Mouse (Mus musculus) embryonic facial prominence, embryonic 13.5 days (tissue): Measurements from ENCODE around the gene Foxe1. TPM values are rescaled to one million over a fixed set of nuclear protein-coding genes. Genes with fewer than 3 reads are reported as not detected.

Source experiments
- ATAC-seq: fragments of 200-750 bp; cut with Nextera tagmentation; 2 replicates; pipeline ENCODE4 v1.8.0; 2017; ENCODE audit warnings: low read depth; ENCODE audit not compliant: insufficient number of reproducible peaks, insufficient read depth, low FRiP score, low TSS enrichment
- H3K27ac ChIP-seq: fragments of 300-500 bp; sonication (generic); 2 replicates; pipeline ENCODE4 v1.5.1; 2015; ENCODE audit warnings: moderate library complexity, mild to moderate bottlenecking, inconsistent platforms
- H3K27me3 ChIP-seq: fragments of 300-500 bp; sonication (generic); 2 replicates; pipeline ENCODE4 v1.6.1; 2015; ENCODE audit warnings: mild to moderate bottlenecking, inconsistent platforms
- H3K36me3 ChIP-seq: fragments of 300-500 bp; sonication (generic); 2 replicates; pipeline ENCODE4 v1.6.1; 2015; ENCODE audit warnings: mild to moderate bottlenecking, inconsistent platforms
- H3K4me1 ChIP-seq: fragments of 300-500 bp; sonication (generic); 2 replicates; pipeline ENCODE4 v1.6.1; 2015; ENCODE audit warnings: inconsistent platforms
- H3K4me2 ChIP-seq: fragments of 300-500 bp; sonication (generic); 2 replicates; pipeline ENCODE4 v1.6.1; 2015; ENCODE audit warnings: moderate library complexity, mild to moderate bottlenecking, inconsistent platforms
- H3K4me3 ChIP-seq: fragments of 300-500 bp; sonication (generic); 2 replicates; pipeline ENCODE4 v1.5.1; 2015; ENCODE audit warnings: mild to moderate bottlenecking, inconsistent platforms
- H3K9ac ChIP-seq: fragments of 300-500 bp; sonication (generic); 2 replicates; pipeline ENCODE4 v1.6.1; 2015; ENCODE audit warnings: mild to moderate bottlenecking, inconsistent platforms
- H3K9me3 ChIP-seq: fragments of 300-500 bp; sonication (generic); 2 replicates; pipeline ENCODE4 v1.6.1; 2016; ENCODE audit warnings: inconsistent platforms
- WGBS: fragments of 180-500 bp; shearing (Covaris S2); methylation state at CpG from one replicate; pipeline ENCODE4 v1.1.7; 2015; ENCODE audit warnings: mixed read lengths; 5-methylcytosine and 5-hydroxymethylcytosine counted together
- polyA plus RNA-seq: library from polyadenylated mRNA; unstranded; fragments of >200 nt; fragmentation: Nextera tagmentation; extraction: Ambion mirVana; gene quantifications from 2 replicates; pipeline ENCODE4 v1.2.1, GENCODE M21; 2015

Foxe1 gene
- polyA plus RNA-seq, 1 experiment from 2014 or later = 0.91 TPM

GRCm38 (mm10) chr4:46339026-46339425 is 4.4 kb upstream of the Foxe1 start:
- H3K27me3 ChIP-seq = peaks cover 82% of the 10 kb centered on the region
- 10% methylated on average over 10 of the region's 10 CpGs for WGBS
- H3K27ac ChIP-seq = no peak overlapping the region
- no peak overlapping the region for H3K4me3 ChIP-seq
- peaks cover 21% of the 10 kb centered on the region for H3K4me1 ChIP-seq
- H3K4me2 ChIP-seq = no peak overlapping the region
- no peaks in the 10 kb centered on the region for H3K9me3 ChIP-seq
- H3K36me3 ChIP-seq = no peaks in the 10 kb centered on the region
- no peak for ATAC-seq
- H3K9ac ChIP-seq = no peak overlapping the region

GRCm38 (mm10) chr4:46339584-46339983 is 3.8 kb upstream of the Foxe1 start:
- no peaks in the 10 kb centered on the region for H3K36me3 ChIP-seq
- under 1% methylated on average over 26 of the region's 26 CpGs for WGBS
- peaks cover 26% of the 10 kb centered on the region for H3K4me1 ChIP-seq
- H3K9me3 ChIP-seq = no peaks in the 10 kb centered on the region
- H3K4me2 ChIP-seq = 0 out of 2 replicates have a peak overlapping the region, but pooled peaks have one; percentile 5
- H3K4me3 ChIP-seq = no peak overlapping the region
- no peak overlapping the region for H3K9ac ChIP-seq
- no peak overlapping the region for H3K27ac ChIP-seq
- no peak for ATAC-seq
- peaks cover 87% of the 10 kb centered on the region for H3K27me3 ChIP-seq

- H3K4me2 ChIP-seq = peak overlapping the region; percentile 43
- 10% methylated on average over 22 of the region's 22 CpGs for WGBS
- no peak overlapping the region for H3K27ac ChIP-seq
Measured at GRCm38 (mm10) chr4:46341831-46342680, 1.4 kb upstream of the Foxe1 start.

GRCm38 (mm10) chr4:46342711-46343286 is 610 bp upstream of the Foxe1 start:
- Histone ChIP-seq H3K4me2 (peak overlapping the region; percentile 43), H3K9ac (no peak overlapping the region), H3K27me3 (peaks cover 99% of the 10 kb centered on the region), H3K27ac (no peak overlapping the region), H3K4me3 (peak overlapping the region; percentile 44), H3K9me3 (no peaks in the 10 kb centered on the region), H3K4me1 (peaks cover 30% of the 10 kb centered on the region), H3K36me3 (no peaks in the 10 kb centered on the region)
- WGBS = 2% methylated on average over 16 of the region's 28 CpGs
- ATAC-seq = no peak

More at GRCm38 (mm10) chr4:46341831-46342680, 1.4 kb upstream of the Foxe1 start:
- Histone ChIP-seq H3K4me3 (peak overlapping the region; percentile 44), H3K27me3 (peaks cover 99% of the 10 kb centered on the region), H3K4me1 (peaks cover 30% of the 10 kb centered on the region), H3K9ac (no peak overlapping the region), H3K9me3 (no peaks in the 10 kb centered on the region), H3K36me3 (no peaks in the 10 kb centered on the region)
- no peak for ATAC-seq

- H3K4me2 ChIP-seq = peak overlapping the region; percentile 58
- H3K9me3 ChIP-seq = no peaks in the 10 kb centered on the region
- peak overlapping the region; percentile 44 for H3K4me3 ChIP-seq
- WGBS = under 1% methylated on average over 51 of the region's 51 CpGs
- no peak for ATAC-seq
- peaks cover 99% of the 10 kb centered on the region for H3K27me3 ChIP-seq
- H3K36me3 ChIP-seq = no peaks in the 10 kb centered on the region
- no peak overlapping the region for H3K27ac ChIP-seq
- H3K4me1 ChIP-seq = peaks cover 30% of the 10 kb centered on the region
- H3K9ac ChIP-seq = peak overlapping the region; percentile 32; the same call in 1 of the 2 replicates
Measured at GRCm38 (mm10) chr4:46344288-46344687, 879 bp downstream of the Foxe1 start.

GRCm38 (mm10) chr4:46345056-46345772 is 1.8 kb downstream of the Foxe1 start:
- peaks cover 99% of the 10 kb centered on the region for H3K27me3 ChIP-seq
- H3K4me1 ChIP-seq = peaks cover 25% of the 10 kb centered on the region
- H3K9me3 ChIP-seq = no peaks in the 10 kb centered on the region
- no peak for ATAC-seq
- peak overlapping the region; percentile 32 for H3K9ac ChIP-seq
- peak overlapping the region; percentile 58 for H3K4me2 ChIP-seq
- peak overlapping the region; percentile 44 for H3K4me3 ChIP-seq
- WGBS = 3% methylated on average over 49 of the region's 67 CpGs
- H3K27ac ChIP-seq = no peak overlapping the region
- H3K36me3 ChIP-seq = no peaks in the 10 kb centered on the region

- H3K27ac ChIP-seq = no peak overlapping the region
- no peak for ATAC-seq
- 16% methylated on average over 3 of the region's 3 CpGs for WGBS
- no peak overlapping the region for H3K9ac ChIP-seq
- H3K4me1 ChIP-seq = peaks cover 25% of the 10 kb centered on the region
- 0 out of 2 replicates have a peak overlapping the region, but pooled peaks have one; percentile 58 for H3K4me2 ChIP-seq
- no peaks in the 10 kb centered on the region for H3K9me3 ChIP-seq
- H3K36me3 ChIP-seq = no peaks in the 10 kb centered on the region
- peaks cover 99% of the 10 kb centered on the region for H3K27me3 ChIP-seq
- H3K4me3 ChIP-seq = 0 out of 2 replicates have a peak overlapping the region, but pooled peaks have one; percentile 44
Measured at GRCm38 (mm10) chr4:46345773-46346100, 2.3 kb downstream of the Foxe1 start.

- H3K36me3 ChIP-seq = no peaks in the 10 kb centered on the region
- ATAC-seq = no peak
- no peak overlapping the region for H3K4me3 ChIP-seq
- H3K9me3 ChIP-seq = no peaks in the 10 kb centered on the region
- H3K9ac ChIP-seq = no peak overlapping the region
- H3K4me2 ChIP-seq = no peak overlapping the region
- 18% methylated on average over 6 of the region's 6 CpGs for WGBS
- no peak overlapping the region for H3K27ac ChIP-seq
- H3K4me1 ChIP-seq = peaks cover 25% of the 10 kb centered on the region
- peaks cover 99% of the 10 kb centered on the region for H3K27me3 ChIP-seq
Measured at GRCm38 (mm10) chr4:46346221-46346620, 2.8 kb downstream of the Foxe1 start.

- Histone ChIP-seq H3K4me3 (no peak overlapping the region), H3K27ac (no peak overlapping the region), H3K9ac (no peak overlapping the region), H3K4me1 (peaks cover 25% of the 10 kb centered on the region), H3K27me3 (peaks cover 99% of the 10 kb centered on the region), H3K9me3 (no peaks in the 10 kb centered on the region), H3K36me3 (no peaks in the 10 kb centered on the region), H3K4me2 (no peak overlapping the region; the same call in 1 of the 2 replicates)
- WGBS = 4% methylated on average over 4 of the region's 4 CpGs
- no peak for ATAC-seq
Measured at GRCm38 (mm10) chr4:46347141-46347540, 3.7 kb downstream of the Foxe1 start.

GRCm38 (mm10) chr4:46347580-46348515 is 4.4 kb downstream of the Foxe1 start:
- Histone ChIP-seq H3K27ac (no peak overlapping the region), H3K4me1 (peaks cover 19% of the 10 kb centered on the region), H3K4me2 (no peak overlapping the region; the same call in 1 of the 2 replicates), H3K36me3 (no peaks in the 10 kb centered on the region), H3K9me3 (no peaks in the 10 kb centered on the region), H3K9ac (no peak overlapping the region), H3K4me3 (no peak overlapping the region), H3K27me3 (peaks cover 99% of the 10 kb centered on the region)
- no peak for ATAC-seq
- WGBS = 2% methylated on average over 41 of the region's 41 CpGs

- Histone ChIP-seq H3K4me1 (peaks cover 16% of the 10 kb centered on the region), H3K9ac (no peak overlapping the region), H3K27ac (no peak overlapping the region), H3K4me2 (no peak overlapping the region), H3K4me3 (no peak overlapping the region), H3K9me3 (no peaks in the 10 kb centered on the region), H3K27me3 (peaks cover 99% of the 10 kb centered on the region), H3K36me3 (no peaks in the 10 kb centered on the region)
- 22% methylated on average over 9 of the region's 9 CpGs for WGBS
- ATAC-seq = no peak
Measured at GRCm38 (mm10) chr4:46348897-46349296, 5.5 kb downstream of the Foxe1 start.
